Mouse (Mus musculus) forebrain, embryonic 16.5 days (tissue): ENCODE results near the gene Wfdc15b. TPM values are rescaled to one million over a fixed set of nuclear protein-coding genes. Genes with fewer than 3 reads are reported as not detected.
A peak's percentile ranks its signal among the peaks of the same experiment; 100 is the strongest.

Source experiments
- ATAC-seq: fragments of 200-750 bp; cut with Nextera tagmentation; 2 replicates; pipeline ENCODE4 v1.8.0; 2017; ENCODE audit warnings: mild to moderate bottlenecking, moderate library complexity
- H3K27ac ChIP-seq: fragments of 300-500 bp; sonication (generic); 2 replicates; pipeline ENCODE4 v1.5.1; 2014; ENCODE audit warnings: low read length, control low read depth
- H3K27me3 ChIP-seq: fragments of 300-500 bp; sonication (generic); replicated peaks from 2 replicates; pipeline ENCODE4 v1.6.1; 2014; ENCODE audit warnings: low read length; ENCODE audit not compliant: control insufficient read depth, insufficient read depth
- H3K36me3 ChIP-seq: fragments of 300-500 bp; sonication (generic); 2 replicates; pipeline ENCODE4 v1.6.1; 2014; ENCODE audit not compliant: control insufficient read depth, insufficient read depth
- H3K4me1 ChIP-seq: fragments of 300-500 bp; sonication (generic); replicated peaks from 2 replicates; pipeline ENCODE4 v1.6.1; 2014; ENCODE audit warnings: low read length; ENCODE audit not compliant: control insufficient read depth, insufficient read depth
- H3K4me2 ChIP-seq: fragments of 300-500 bp; sonication (generic); 2 replicates; pipeline ENCODE4 v1.6.1; 2014; ENCODE audit warnings: mild to moderate bottlenecking, low read length, control low read depth
- H3K4me3 ChIP-seq: fragments of 300-500 bp; sonication (generic); replicated peaks from 2 replicates; pipeline ENCODE4 v1.5.1; 2014; ENCODE audit warnings: mild to moderate bottlenecking, low read length, control low read depth
- H3K9ac ChIP-seq: fragments of 300-500 bp; sonication (generic); replicated peaks from 2 replicates; pipeline ENCODE4 v1.6.1; 2014; ENCODE audit warnings: low read depth, low read length, control low read depth
- H3K9me3 ChIP-seq: fragments of 300-500 bp; sonication (generic); 2 replicates; pipeline ENCODE4 v1.6.1; 2016; ENCODE audit warnings: low read length; ENCODE audit not compliant: control insufficient read depth
- WGBS: fragments of 180-500 bp; shearing (Covaris S2); extraction: QIAGEN DNeasy Blood & Tissue Kit; methylation state at CpG from one replicate; pipeline ENCODE4 v1.1.7; 2014; 5-methylcytosine and 5-hydroxymethylcytosine counted together
- polyA plus RNA-seq: library from polyadenylated mRNA; unstranded; fragments of >200 nt; fragmentation: Nextera tagmentation; extraction: Ambion mirVana; gene quantifications from 2 replicates; pipeline ENCODE4 v1.2.1, GENCODE M21; 2015

Gene Wfdc15b
- polyA plus RNA-seq, 1 experiment from 2014 or later: not detected

DNA sequence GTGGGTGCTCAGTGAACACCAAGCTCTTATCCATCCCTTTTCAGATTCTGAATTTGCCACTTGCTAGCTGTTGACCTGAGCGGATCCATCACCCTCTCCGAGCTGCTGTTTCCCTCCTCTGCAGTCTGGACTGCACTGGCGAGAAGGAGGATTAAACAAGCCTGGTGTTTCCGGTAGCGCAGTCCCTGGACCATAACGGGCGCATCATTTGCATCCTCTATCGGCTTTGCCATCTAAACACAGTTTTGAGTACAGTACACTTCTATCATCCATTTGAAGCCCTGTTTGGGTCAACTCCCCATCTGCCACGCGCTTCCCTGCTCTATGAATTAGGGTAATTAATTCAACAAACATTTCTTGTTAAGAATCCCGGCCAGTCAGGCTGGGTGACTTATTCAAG lies 51.1 kb downstream of the Wfdc15b start:
- Histone ChIP-seq H3K27me3 (peaks cover 61% of the 10 kb centered on the region), H3K27ac (no peak overlapping the region), H3K4me1 (peaks cover 16% of the 10 kb centered on the region), H3K4me3 (no peak overlapping the region; the same call in 1 of the 2 replicates), H3K9me3 (no peaks in the 10 kb centered on the region), H3K9ac (no peak overlapping the region), H3K4me2 (peak overlapping the region; percentile 62; the same call in 1 of the 2 replicates), H3K36me3 (no peaks in the 10 kb centered on the region)
- 1% methylated on average over 11 of the region's 11 CpGs for WGBS
- no peak for ATAC-seq

DNA sequence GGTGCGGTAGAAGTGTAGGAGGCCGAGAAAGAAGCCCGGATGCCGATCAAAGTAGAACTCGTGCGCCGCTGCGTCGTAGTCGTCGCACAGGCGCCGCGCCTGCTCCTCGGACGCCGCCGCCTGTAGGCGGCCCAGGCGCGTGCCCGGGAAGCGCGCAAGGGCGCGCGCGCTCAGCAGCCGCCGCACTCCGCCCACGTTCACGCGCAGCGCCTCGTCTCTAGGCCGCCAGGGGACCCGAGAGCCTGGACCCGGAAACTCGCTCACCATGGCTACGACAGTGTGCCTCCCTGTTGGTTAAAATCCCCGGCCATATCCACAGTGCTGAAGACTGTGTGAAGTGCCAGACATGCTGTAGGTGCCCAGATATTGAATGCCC lies 52.9 kb downstream of the Wfdc15b start:
- H3K4me2 ChIP-seq: peak overlapping the region; percentile 59
- H3K36me3 ChIP-seq: no peaks in the 10 kb centered on the region
- H3K9me3 ChIP-seq: no peaks in the 10 kb centered on the region
- peak overlapping the region; percentile 46 for H3K4me3 ChIP-seq
- WGBS: 9% methylated on average over 41 of the region's 42 CpGs
- H3K27ac ChIP-seq: no peak overlapping the region
- peaks cover 16% of the 10 kb centered on the region for H3K4me1 ChIP-seq
- H3K9ac ChIP-seq: peak overlapping the region; percentile 43; the same call in 1 of the 2 replicates
- peak; percentile 54 for ATAC-seq
- H3K27me3 ChIP-seq: peaks cover 58% of the 10 kb centered on the region

DNA sequence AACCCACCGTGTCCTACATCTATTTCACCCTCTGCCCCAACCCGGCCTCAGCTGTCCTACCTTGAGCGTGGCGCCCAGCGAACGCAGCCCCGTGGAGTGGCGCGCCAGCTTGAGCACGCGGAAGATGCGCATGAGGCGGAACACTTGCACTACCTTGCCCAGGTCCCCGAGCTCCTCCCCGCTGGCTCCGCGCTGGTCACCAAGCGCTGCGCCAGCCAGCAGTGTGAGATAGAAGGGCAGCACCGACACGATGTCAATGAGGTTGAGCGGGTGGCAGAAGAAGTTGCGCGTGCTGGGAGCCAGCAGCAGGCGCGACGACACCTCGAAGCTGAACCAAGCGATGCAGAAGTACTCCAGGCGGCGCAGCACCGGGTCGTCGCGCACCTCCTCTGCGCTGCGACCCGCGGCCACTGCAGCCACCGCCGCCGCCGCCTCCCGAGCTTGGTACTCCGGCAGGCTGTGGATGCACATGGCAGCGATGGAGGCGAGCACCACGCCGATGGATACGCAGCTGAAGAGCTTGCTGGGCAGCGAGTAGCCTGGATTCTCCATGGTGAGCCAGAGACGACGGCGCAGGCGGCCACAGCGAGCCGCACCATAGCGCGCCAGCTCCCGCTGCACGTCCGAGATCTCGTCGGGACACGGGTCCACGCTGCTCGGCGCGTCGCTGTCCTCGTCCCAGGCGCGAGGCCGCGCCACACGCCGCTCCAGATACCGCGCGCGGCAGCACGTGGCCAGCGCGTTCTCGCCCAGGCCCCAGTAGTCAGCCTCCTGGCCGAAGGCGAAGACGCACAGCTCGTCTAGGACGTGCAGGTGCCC lies 53.5 kb downstream of the Wfdc15b start:
- peaks cover 16% of the 10 kb centered on the region for H3K4me1 ChIP-seq
- peaks cover 54% of the 10 kb centered on the region for H3K27me3 ChIP-seq
- H3K36me3 ChIP-seq: no peaks in the 10 kb centered on the region
- peak overlapping the region; percentile 46 for H3K4me3 ChIP-seq
- ATAC-seq: peak; percentile 63
- no peak overlapping the region for H3K27ac ChIP-seq
- WGBS: 17% methylated on average over 84 of the region's 90 CpGs
- H3K4me2 ChIP-seq: peak overlapping the region; percentile 59
- H3K9ac ChIP-seq: peak overlapping the region; percentile 43
- no peaks in the 10 kb centered on the region for H3K9me3 ChIP-seq

DNA sequence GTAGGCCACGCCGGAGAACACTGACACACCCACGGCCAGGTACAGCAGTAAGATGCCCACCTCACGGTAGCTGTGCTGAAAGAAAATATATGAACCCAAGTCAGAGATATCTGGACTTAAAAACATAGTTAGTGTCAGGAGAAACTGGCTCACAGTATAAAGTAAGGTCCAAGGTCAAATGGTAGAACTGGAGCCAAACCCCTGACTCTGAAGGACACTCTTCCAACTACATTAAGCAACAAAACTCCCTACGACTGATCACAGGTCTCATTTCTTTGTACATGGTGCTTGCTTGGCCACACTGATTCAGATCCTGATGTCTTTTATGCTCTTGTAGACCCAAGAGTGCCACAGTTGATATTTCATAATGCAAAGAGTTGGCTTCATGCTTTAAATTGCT lies 56.5 kb downstream of the Wfdc15b start:
- Histone ChIP-seq H3K27me3 (peaks cover 36% of the 10 kb centered on the region), H3K4me1 (peaks cover 8% of the 10 kb centered on the region), H3K36me3 (no peaks in the 10 kb centered on the region), H3K27ac (no peak overlapping the region), H3K4me3 (no peak overlapping the region), H3K9me3 (no peaks in the 10 kb centered on the region), H3K9ac (no peak overlapping the region), H3K4me2 (no peak overlapping the region)
- WGBS: 98% methylated on average over 5 of the region's 5 CpGs
- no peak for ATAC-seq

Other genes starting within 250 kb of the Wfdc15b start
- 453 and 463 TPM in 2 replicates for gene Ywhab, start 226.7 kb downstream of the Wfdc15b start, polyA plus RNA-seq
- gene Pabpc1l, start 196.2 kb downstream of the Wfdc15b start, polyA plus RNA-seq: 2.3 and 3.7 TPM in 2 replicates
- gene Stk4, start 151.3 kb downstream of the Wfdc15b start, polyA plus RNA-seq: 31.3 and 34.7 TPM in 2 replicates
- 58.4 and 61.0 TPM in 2 replicates for gene Tomm34, start 150.5 kb downstream of the Wfdc15b start, polyA plus RNA-seq
- gene Kcns1, start 50.5 kb downstream of the Wfdc15b start, polyA plus RNA-seq: 1.1 and 1.3 TPM in 2 replicates
- not detected in 2 replicates for gene Wfdc5, start 38.9 kb downstream of the Wfdc15b start, polyA plus RNA-seq
- gene Wfdc12, start 31.1 kb downstream of the Wfdc15b start, polyA plus RNA-seq: not detected in 2 replicates
- not detected in 2 replicates for gene Wfdc15a, start 21.5 kb downstream of the Wfdc15b start, polyA plus RNA-seq
- not detected in 2 replicates for gene Svs2, start 16.8 kb upstream of the Wfdc15b start, polyA plus RNA-seq
- gene Svs3b, start 35.0 kb upstream of the Wfdc15b start, polyA plus RNA-seq: not detected in 2 replicates
- not detected in 2 replicates for gene Svs4, start 56.8 kb upstream of the Wfdc15b start, polyA plus RNA-seq
- gene Svs3a, start 67.6 kb upstream of the Wfdc15b start, polyA plus RNA-seq: not detected in 2 replicates
- gene Svs6, start 95.1 kb upstream of the Wfdc15b start, polyA plus RNA-seq: not detected in 2 replicates
- gene Svs5, start 111.1 kb upstream of the Wfdc15b start, polyA plus RNA-seq: not detected in 2 replicates
- not detected in 2 replicates for gene Slpi, start 167.4 kb upstream of the Wfdc15b start, polyA plus RNA-seq
- 0.10 and 0.11 TPM in 2 replicates for gene Rbpjl, start 181.5 kb upstream of the Wfdc15b start, polyA plus RNA-seq
- 2.0 and 3.1 TPM in 2 replicates for gene Matn4, start 183.5 kb upstream of the Wfdc15b start, polyA plus RNA-seq
- 5.1 and 8.2 TPM in 2 replicates for gene Sdc4, start 222.2 kb upstream of the Wfdc15b start, polyA plus RNA-seq
- gene Sys1, start 235.3 kb upstream of the Wfdc15b start, polyA plus RNA-seq: 69.5 and 76.9 TPM in 2 replicates
- gene Gm20458, start 239.3 kb upstream of the Wfdc15b start, polyA plus RNA-seq: 9.8 and 11.4 TPM in 2 replicates